Mouse (Mus musculus) olfactory bulb, adult 2 months (tissue): ENCODE measurements around the gene Fam71f1. TPM values are rescaled to one million over a fixed set of nuclear protein-coding genes. Genes with fewer than 3 reads are reported as not detected.
"Not testable (repeated sequence)": the region's sequence is repeated elsewhere in the genome, so short reads cannot be mapped to it uniquely, and the experiment has no call there.

Experiments
- H3K27ac ChIP-seq: fragments of 200-500 bp; 2 replicates; pipeline ENCODE4 v1.5.1; 2012; ENCODE audit warnings: low read depth, low read length; ENCODE audit not compliant: insufficient read depth
- H3K4me1 ChIP-seq: fragments of 200-500 bp; 2 replicates; pipeline ENCODE4 v1.6.1; 2012; ENCODE audit warnings: low read length; ENCODE audit not compliant: control insufficient read depth, insufficient read depth
- H3K4me3 ChIP-seq: fragments of 200-500 bp; 2 replicates; pipeline ENCODE4 v1.5.1; 2012; ENCODE audit warnings: mild to moderate bottlenecking, low read depth, low read length, moderate library complexity; ENCODE audit not compliant: insufficient read depth
- CTCF ChIP-seq: fragments of 200-500 bp; IDR thresholded peaks from 2 replicates; pipeline ENCODE4 v1.5.1; 2012; ENCODE audit warnings: low read depth, mild to moderate bottlenecking, low read length, moderate library complexity; ENCODE audit not compliant: insufficient read depth
- POLR2A ChIP-seq: fragments of 200-500 bp; IDR thresholded peaks from 2 replicates; pipeline ENCODE4 v1.6.1; 2012; ENCODE audit warnings: mild to moderate bottlenecking, low read depth, low read length, moderate library complexity; ENCODE audit not compliant: insufficient read depth
- WGBS: fragments of 180-500 bp; shearing (Covaris S2); methylation state at CpG from one replicate; pipeline ENCODE4 v1.1.7; 2018; 5-methylcytosine and 5-hydroxymethylcytosine counted together
- polyA plus RNA-seq: library from polyadenylated mRNA; stranded (reverse); fragments of >200 nt; gene quantifications from 2 replicates; pipeline ENCODE4 v1.2.4, GENCODE M21; 2012; ENCODE audit warnings: low replicate concordance; ENCODE audit not compliant: missing spikeins, insufficient read depth, insufficient read length

Fam71f1 gene
- polyA plus RNA-seq, 1 experiment: not detected

- TF ChIP-seq CTCF (no peak), POLR2A (no peak)
- Histone ChIP-seq H3K4me3 (no peak overlapping the region), H3K4me1 (peaks cover 3% of the 10 kb centered on the region; the same call in 1 of the 2 replicates), H3K27ac (no peak overlapping the region)
- 89% methylated on average over 6 of the region's 6 CpGs for WGBS
These were observed 2.6 kb downstream of the Fam71f1 start for GRCm38 (mm10) chr6:29321586-29321985.

- 98% methylated on average over 7 of the region's 7 CpGs for WGBS
- Histone ChIP-seq H3K4me3 (no peak overlapping the region), H3K4me1 (peaks cover 3% of the 10 kb centered on the region; the same call in 1 of the 2 replicates), H3K27ac (no peak overlapping the region)
- TF ChIP-seq CTCF (no peak), POLR2A (no peak)
These were observed 3.2 kb downstream of the Fam71f1 start for GRCm38 (mm10) chr6:29322147-29322546.

GRCm38 (mm10) chr6:29322735-29323134, 3.8 kb downstream of the Fam71f1 start:
- Histone ChIP-seq H3K4me3 (no peak overlapping the region), H3K4me1 (peaks cover 3% of the 10 kb centered on the region; the same call in 1 of the 2 replicates), H3K27ac (no peak overlapping the region)
- no peak for TF ChIP-seq CTCF
- no peak for TF ChIP-seq POLR2A
- WGBS: 88% methylated on average over 4 of the region's 4 CpGs

GRCm38 (mm10) chr6:29326961-29327360, 8.0 kb downstream of the Fam71f1 start:
- TF ChIP-seq POLR2A: no peak
- no peak for TF ChIP-seq CTCF
- H3K4me1 ChIP-seq: no peaks in the 10 kb centered on the region
- H3K27ac ChIP-seq: no peak overlapping the region
- 93% methylated on average over 9 of the region's 9 CpGs for WGBS
- H3K4me3 ChIP-seq: no peak overlapping the region

- Histone ChIP-seq H3K27ac (no peak overlapping the region), H3K4me1 (no peaks in the 10 kb centered on the region), H3K4me3 (no peak overlapping the region)
- 81% methylated on average over 4 of the region's 4 CpGs for WGBS
- no peak for TF ChIP-seq CTCF
- TF ChIP-seq POLR2A: no peak
These were observed 10.6 kb downstream of the Fam71f1 start for GRCm38 (mm10) chr6:29329514-29329913.

- H3K4me3 ChIP-seq, H3K27ac ChIP-seq, H3K4me1 ChIP-seq: not testable (repeated sequence)
- 88% methylated on average over 2 of the region's 2 CpGs for WGBS
These were observed 27.6 kb downstream of the Fam71f1 start for GRCm38 (mm10) chr6:29346512-29346911.

GRCm38 (mm10) chr6:29347189-29347588, 28.2 kb downstream of the Fam71f1 start:
- Histone ChIP-seq H3K27ac (peak overlapping the region; percentile 88), H3K4me1 (no peaks in the 10 kb centered on the region), H3K4me3 (peak overlapping the region; percentile 84)
- WGBS: 28% methylated on average over 7 of the region's 7 CpGs
- TF ChIP-seq POLR2A (no peak), CTCF (no peak)

GRCm38 (mm10) chr6:29347665-29348370, 28.9 kb downstream of the Fam71f1 start, which contains the start of gene Calu:
Gene Calu, plus strand, starts transcription at chr6:29348069.
- H3K27ac ChIP-seq: peak within 1 kb of the TSS; percentile 88
- TF ChIP-seq CTCF: no peak
- TF ChIP-seq POLR2A: peak; percentile 93
- no peaks in the 10 kb centered on the region for H3K4me1 ChIP-seq
- H3K4me3 ChIP-seq: peak within 1 kb of the TSS; percentile 85
- WGBS: under 1% methylated on average over 55 of the region's 55 CpGs

- H3K4me3 ChIP-seq: peak overlapping the region; percentile 85
- H3K4me1 ChIP-seq: no peaks in the 10 kb centered on the region
- no peak for TF ChIP-seq POLR2A
- WGBS: under 1% methylated on average over 15 of the region's 15 CpGs
- H3K27ac ChIP-seq: 0 out of 2 replicates have a peak overlapping the region, but pooled peaks have one; percentile 18
These were observed 29.4 kb downstream of the Fam71f1 start for GRCm38 (mm10) chr6:29348371-29348724.

GRCm38 (mm10) chr6:29351613-29352012, 32.7 kb downstream of the Fam71f1 start:
- Histone ChIP-seq H3K4me1 (no peaks in the 10 kb centered on the region), H3K4me3 (no peak overlapping the region), H3K27ac (no peak overlapping the region)
- no peak for TF ChIP-seq POLR2A
- TF ChIP-seq CTCF: no peak
